Mouse (Mus musculus) lung, embryonic 15.5 days (tissue): ENCODE data around the gene Sgsm2. TPM values are rescaled to one million over a fixed set of nuclear protein-coding genes. Genes with fewer than 3 reads are reported as not detected.

Experiments used
- ATAC-seq: fragments of 200-750 bp; cut with Nextera tagmentation; 2 replicates; pipeline ENCODE4 v1.8.0; 2017; ENCODE audit warnings: moderate number of reproducible peaks, borderline replicate concordance; ENCODE audit not compliant: low FRiP score, low TSS enrichment; ENCODE audit errors: extremely low read depth
- H3K27ac ChIP-seq: fragments of 300-500 bp; sonication (generic); 2 replicates; pipeline ENCODE4 v1.5.1; 2015; ENCODE audit warnings: moderate library complexity, mild to moderate bottlenecking, inconsistent platforms
- H3K27me3 ChIP-seq: fragments of 300-500 bp; sonication (generic); 2 replicates; pipeline ENCODE4 v1.6.1; 2015; ENCODE audit warnings: inconsistent platforms
- H3K36me3 ChIP-seq: fragments of 300-500 bp; sonication (generic); 2 replicates; pipeline ENCODE4 v1.6.1; 2015; ENCODE audit warnings: inconsistent platforms
- H3K4me1 ChIP-seq: fragments of 300-500 bp; sonication (generic); 2 replicates; pipeline ENCODE4 v1.6.1; 2015; ENCODE audit warnings: inconsistent platforms
- H3K4me2 ChIP-seq: fragments of 300-500 bp; sonication (generic); 2 replicates; pipeline ENCODE4 v1.6.1; 2015; ENCODE audit warnings: inconsistent platforms, mild to moderate bottlenecking, moderate library complexity
- H3K4me3 ChIP-seq: fragments of 300-500 bp; sonication (generic); 2 replicates; pipeline ENCODE4 v1.5.1; 2015; ENCODE audit warnings: mild to moderate bottlenecking, inconsistent platforms
- H3K9ac ChIP-seq: fragments of 300-500 bp; sonication (generic); 2 replicates; pipeline ENCODE4 v1.6.1; 2015; ENCODE audit warnings: inconsistent platforms
- H3K9me3 ChIP-seq: fragments of 300-500 bp; sonication (generic); 2 replicates; pipeline ENCODE4 v1.6.1; 2016; ENCODE audit warnings: inconsistent platforms
- WGBS: fragments of 180-500 bp; shearing (Covaris S2); methylation state at CpG from one replicate; pipeline ENCODE4 v1.1.7; 2015; 5-methylcytosine and 5-hydroxymethylcytosine counted together
- polyA plus RNA-seq: library from polyadenylated mRNA; unstranded; fragments of >200 nt; fragmentation: Nextera tagmentation; extraction: Ambion mirVana; gene quantifications from 2 replicates; pipeline ENCODE4 v1.2.1, GENCODE M21; 2015

Sgsm2 gene
- polyA plus RNA-seq, 1 experiment from 2014 or later, result 3.5 TPM

- H3K4me1 ChIP-seq, result peaks cover 40% of the 10 kb centered on the region
- H3K9ac ChIP-seq, result peak overlapping the region; percentile 27; the same call in 1 of the 2 replicates
- peak overlapping the region; percentile 92 for H3K27ac ChIP-seq
- H3K36me3 ChIP-seq, result peaks cover 6% of the 10 kb centered on the region; the same call in 1 of the 2 replicates
- no peaks in the 10 kb centered on the region for H3K9me3 ChIP-seq
- H3K27me3 ChIP-seq, result no peaks in the 10 kb centered on the region
- WGBS, result 20% methylated on average over 6 of the region's 6 CpGs
- peak overlapping the region; percentile 46 for H3K4me3 ChIP-seq
- peak overlapping the region; percentile 69 for H3K4me2 ChIP-seq
- ATAC-seq, result 0 out of 2 replicates have a peak, but pooled peaks have one; percentile 10
Observed at GRCm38 (mm10) chr11:74838971-74839370, 57.9 kb downstream of the Sgsm2 start.

- Histone ChIP-seq H3K9ac (peak overlapping the region; percentile 27), H3K9me3 (no peaks in the 10 kb centered on the region), H3K4me1 (peaks cover 41% of the 10 kb centered on the region), H3K4me3 (peak overlapping the region; percentile 46), H3K27me3 (no peaks in the 10 kb centered on the region), H3K36me3 (peaks cover 6% of the 10 kb centered on the region; the same call in 1 of the 2 replicates), H3K27ac (peak overlapping the region; percentile 92), H3K4me2 (peak overlapping the region; percentile 69)
- peak; percentile 74 for ATAC-seq
- under 1% methylated on average over 33 of the region's 35 CpGs for WGBS
Observed at GRCm38 (mm10) chr11:74838441-74838840, 58.4 kb downstream of the Sgsm2 start.

- Histone ChIP-seq H3K4me1 (peaks cover 41% of the 10 kb centered on the region), H3K4me2 (peak overlapping the region; percentile 69), H3K9me3 (no peaks in the 10 kb centered on the region), H3K36me3 (peaks cover 6% of the 10 kb centered on the region; the same call in 1 of the 2 replicates), H3K27ac (peak overlapping the region; percentile 92), H3K27me3 (no peaks in the 10 kb centered on the region), H3K4me3 (peak overlapping the region; percentile 46), H3K9ac (peak overlapping the region; percentile 27)
- ATAC-seq, result peak; percentile 73
- under 1% methylated on average over 54 of the region's 54 CpGs for WGBS
Observed at GRCm38 (mm10) chr11:74837694-74838431, 59.0 kb downstream of the Sgsm2 start.

- Histone ChIP-seq H3K4me1 (peaks cover 46% of the 10 kb centered on the region), H3K4me3 (peak overlapping the region; percentile 46)
Observed at GRCm38 (mm10) chr11:74837056-74837693, 59.7 kb downstream of the Sgsm2 start.

GRCm38 (mm10) chr11:74836225-74837055 is 60.4 kb downstream of the Sgsm2 start:
- no peak overlapping the region for H3K9ac ChIP-seq

More at GRCm38 (mm10) chr11:74837056-74837693, 59.7 kb downstream of the Sgsm2 start:
- peak overlapping the region; percentile 92 for H3K27ac ChIP-seq
- peaks cover under 1% of the 10 kb centered on the region; the same call in 1 of the 2 replicates for H3K36me3 ChIP-seq
- H3K4me2 ChIP-seq, result peak overlapping the region; percentile 69
- H3K9me3 ChIP-seq, result no peaks in the 10 kb centered on the region
- no peaks in the 10 kb centered on the region for H3K27me3 ChIP-seq
- H3K9ac ChIP-seq, result peak overlapping the region; percentile 27
- ATAC-seq, result no peak
- WGBS, result 39% methylated on average over 16 of the region's 16 CpGs

GRCm38 (mm10) chr11:74835593-74836224 is 61.2 kb downstream of the Sgsm2 start:
- 87% methylated on average over 6 of the region's 6 CpGs for WGBS
- no peak for ATAC-seq
- Histone ChIP-seq H3K9me3 (no peaks in the 10 kb centered on the region), H3K27me3 (no peaks in the 10 kb centered on the region), H3K27ac (no peak overlapping the region), H3K4me3 (no peak overlapping the region), H3K36me3 (no peaks in the 10 kb centered on the region), H3K4me1 (peaks cover 46% of the 10 kb centered on the region), H3K9ac (no peak overlapping the region), H3K4me2 (no peak overlapping the region)

More at GRCm38 (mm10) chr11:74836225-74837055, 60.4 kb downstream of the Sgsm2 start:
- H3K4me3 ChIP-seq, result no peak overlapping the region
- no peak overlapping the region for H3K4me2 ChIP-seq
- no peak overlapping the region for H3K27ac ChIP-seq
- H3K4me1 ChIP-seq, result peaks cover 46% of the 10 kb centered on the region
- ATAC-seq, result no peak
- no peaks in the 10 kb centered on the region for H3K27me3 ChIP-seq
- H3K9me3 ChIP-seq, result no peaks in the 10 kb centered on the region
- no peaks in the 10 kb centered on the region for H3K36me3 ChIP-seq
- 92% methylated on average over 22 of the region's 22 CpGs for WGBS

- H3K4me3 ChIP-seq, result no peak overlapping the region
- peak overlapping the region; percentile 38 for H3K27ac ChIP-seq
- H3K9me3 ChIP-seq, result no peaks in the 10 kb centered on the region
- WGBS, result 41% methylated on average over 5 of the region's 5 CpGs
- no peak overlapping the region for H3K9ac ChIP-seq
- peaks cover 46% of the 10 kb centered on the region for H3K4me1 ChIP-seq
- no peaks in the 10 kb centered on the region for H3K36me3 ChIP-seq
- H3K4me2 ChIP-seq, result no peak overlapping the region
- no peak for ATAC-seq
- H3K27me3 ChIP-seq, result no peaks in the 10 kb centered on the region
Observed at GRCm38 (mm10) chr11:74834650-74835277, 62.1 kb downstream of the Sgsm2 start.

GRCm38 (mm10) chr11:74834359-74834638 is 62.6 kb downstream of the Sgsm2 start:
- no peaks in the 10 kb centered on the region for H3K9me3 ChIP-seq
- H3K36me3 ChIP-seq, result no peaks in the 10 kb centered on the region
- no peaks in the 10 kb centered on the region for H3K27me3 ChIP-seq
- no peak overlapping the region for H3K4me2 ChIP-seq
- no peak overlapping the region for H3K4me3 ChIP-seq
- 57% methylated on average over 1 of the region's 1 CpGs for WGBS
- ATAC-seq, result no peak
- peak overlapping the region; percentile 38 for H3K27ac ChIP-seq
- no peak overlapping the region for H3K9ac ChIP-seq
- peaks cover 48% of the 10 kb centered on the region for H3K4me1 ChIP-seq

- Histone ChIP-seq H3K9me3 (no peaks in the 10 kb centered on the region), H3K27me3 (no peaks in the 10 kb centered on the region), H3K4me2 (peak overlapping the region; percentile 89), H3K27ac (peak overlapping the region; percentile 38), H3K36me3 (no peaks in the 10 kb centered on the region), H3K9ac (0 out of 2 replicates have a peak overlapping the region, but pooled peaks have one; percentile 47), H3K4me3 (no peak overlapping the region; the same call in 1 of the 2 replicates), H3K4me1 (peaks cover 47% of the 10 kb centered on the region)
- no peak for ATAC-seq
- 75% methylated on average over 8 of the region's 8 CpGs for WGBS
Observed at GRCm38 (mm10) chr11:74833536-74834358, 63.1 kb downstream of the Sgsm2 start.

GRCm38 (mm10) chr11:74832503-74833143 is 64.2 kb downstream of the Sgsm2 start:
- Histone ChIP-seq H3K27me3 (no peaks in the 10 kb centered on the region), H3K36me3 (no peaks in the 10 kb centered on the region), H3K27ac (peak overlapping the region; percentile 95), H3K4me2 (peak overlapping the region; percentile 89), H3K9ac (peak overlapping the region; percentile 47), H3K9me3 (no peaks in the 10 kb centered on the region), H3K4me3 (peak overlapping the region; percentile 80), H3K4me1 (peaks cover 55% of the 10 kb centered on the region)
- no peak for ATAC-seq
- WGBS, result under 1% methylated on average over 26 of the region's 26 CpGs
